Mouse (Mus musculus) heart, adult 18-20 months (tissue): ENCODE measurements around the gene Zxdc. TPM values are rescaled to one million over a fixed set of nuclear protein-coding genes. Genes with fewer than 3 reads are reported as not detected.

Source experiments
- DNase-seq, 2 experiments: peaks; one replicate each; pipeline ENCODE4 v3.0.0; 2021 to 2022; ENCODE audit warnings: mixed read lengths in 1 of 2
- long read RNA-seq, 2 experiments: library from polyadenylated mRNA; stranded (forward); transcript quantifications; one replicate each; pipeline ENCODE4 v2.0.0; 2021
- total RNA-seq, 2 experiments: library from RNA; stranded (reverse); gene quantifications; 2 replicates each; pipeline ENCODE4 v1.2.3; 2021

Zxdc gene
- total RNA-seq = 10 to 100 TPM; 14.0 to 14.3 TPM
- long read RNA-seq, experiment 1, full-length matches to known transcripts = 6 of 8 reads
- long read RNA-seq, experiment 1, partial matches to known transcripts = 0 of 8 reads
- long read RNA-seq, experiment 1, other reads (novel, unspliced or antisense) = 2 of 8 reads
- long read RNA-seq, experiment 2, full-length matches to known transcripts = 5 of 9 reads
- long read RNA-seq, experiment 2, partial matches to known transcripts = 0 of 9 reads
- long read RNA-seq, experiment 2, other reads (novel, unspliced or antisense) = 4 of 9 reads

DNA sequence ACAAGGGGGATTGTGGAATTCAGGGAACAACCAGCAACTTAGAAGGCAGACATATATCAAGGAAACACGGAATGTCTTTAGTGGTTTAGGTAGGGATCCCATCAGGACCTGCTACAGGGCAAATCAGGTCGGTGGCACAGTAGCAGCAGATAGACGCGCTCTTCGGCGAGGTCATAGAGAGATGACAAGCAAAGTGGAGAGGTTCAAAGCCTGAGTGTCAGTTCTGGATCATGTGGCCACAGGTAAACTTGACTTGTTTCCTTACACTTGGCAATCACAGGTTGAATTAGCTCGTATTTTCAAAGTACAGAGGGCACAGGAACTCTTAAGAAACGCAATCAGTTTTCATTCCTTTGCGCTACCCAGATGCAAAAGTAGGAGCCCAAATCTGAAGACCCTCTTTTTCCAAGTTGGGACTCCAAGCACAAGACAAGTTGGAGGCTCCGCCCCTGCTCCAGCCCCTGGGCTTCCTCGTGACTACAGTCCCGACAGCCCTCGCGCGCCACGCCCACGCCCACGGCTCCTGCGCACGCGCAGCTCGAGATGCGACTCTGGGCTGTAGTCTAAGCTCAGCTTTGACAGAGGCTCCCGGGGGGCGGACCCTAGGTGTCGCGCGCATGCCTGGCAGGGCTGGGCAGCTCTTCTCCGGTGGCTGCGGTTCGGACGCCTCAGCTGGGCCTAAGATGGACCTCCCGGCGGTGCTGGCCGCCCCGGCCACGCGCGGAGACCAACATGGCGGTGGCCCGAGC lies at the start of gene Zxdc:
Gene Zxdc, plus strand, starts transcription at position 517 of the 749 bp plus-strand sequence.
- DNase-seq = peak; percentile 100

- no peak for DNase-seq
Observed at GRCm38 (mm10) chr6:90320429-90320828, 48.9 kb upstream of the Zxdc start.

DNA sequence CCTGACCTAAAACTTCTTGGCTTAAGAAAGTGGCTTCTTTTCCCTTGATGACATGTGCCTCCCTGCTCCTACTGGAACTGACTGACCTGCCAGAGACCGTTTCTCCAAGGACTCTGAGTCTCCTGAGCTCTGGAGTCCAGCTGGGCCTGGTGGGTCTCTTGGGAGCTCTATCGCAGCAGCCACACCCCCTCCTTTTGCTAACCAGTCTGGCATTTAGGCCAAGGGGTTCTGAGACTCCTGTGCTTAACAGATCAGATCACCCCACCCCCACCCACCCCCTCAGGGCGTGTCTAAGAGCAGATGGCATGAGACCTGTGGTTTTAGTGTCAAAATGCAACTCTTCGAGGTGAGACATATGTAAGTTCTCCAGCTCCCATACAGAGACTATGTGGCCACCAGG lies 47.5 kb upstream of the Zxdc start:
- no peak for DNase-seq

DNA sequence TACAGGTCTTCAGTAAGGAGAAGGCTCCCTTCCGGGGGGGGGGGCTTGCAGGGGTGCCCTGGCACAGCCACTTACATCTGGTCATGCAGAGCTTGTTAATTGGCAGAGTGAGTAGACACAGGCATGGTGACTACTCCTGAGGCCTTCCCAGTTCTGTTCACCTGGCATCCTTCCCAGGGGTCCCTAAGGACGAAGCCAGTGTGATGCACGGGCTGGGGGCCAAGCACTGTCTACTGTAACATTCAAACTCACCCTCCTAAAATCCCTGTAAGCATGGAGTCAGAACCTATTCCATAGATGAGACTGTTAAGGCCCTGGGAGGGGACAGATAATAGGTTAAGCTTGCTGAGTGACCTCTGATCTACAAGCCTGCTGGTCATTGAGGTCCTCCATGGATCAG lies 45.3 kb upstream of the Zxdc start:
- DNase-seq = no peak

GRCm38 (mm10) chr6:90324463-90324862 lies 44.8 kb upstream of the Zxdc start:
- no peak for DNase-seq

GRCm38 (mm10) chr6:90324991-90325390 lies 44.3 kb upstream of the Zxdc start, which contains the start of gene Chst13:
Chst13 (minus strand) TSS chr6:90325185.
- DNase-seq = peak; percentile 28 to 29

GRCm38 (mm10) chr6:90327670-90328069 lies 41.6 kb upstream of the Zxdc start:
- DNase-seq = peak in 1 of 2 experiments; percentile 47

DNA sequence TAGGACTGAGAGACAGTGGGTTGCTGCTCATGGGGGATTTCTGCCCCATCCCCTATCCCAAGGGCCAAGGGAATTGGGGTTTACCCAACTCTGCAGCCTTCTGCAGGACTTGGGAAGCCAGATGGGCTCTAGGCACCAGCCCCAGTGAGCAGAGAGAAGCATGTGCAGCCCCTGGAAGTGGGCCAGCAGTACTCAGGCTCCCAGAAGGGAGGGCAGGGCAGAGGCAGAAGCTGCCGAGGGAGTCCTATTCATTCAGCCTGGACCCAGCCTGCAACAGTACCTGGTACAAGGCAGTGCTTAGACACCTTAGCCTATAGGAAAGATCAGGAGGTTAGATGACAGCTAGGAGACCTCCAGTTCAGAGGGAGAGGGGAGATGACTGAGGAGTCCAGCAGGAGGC lies 39.3 kb upstream of the Zxdc start:
- peak; percentile 68 to 69 for DNase-seq

GRCm38 (mm10) chr6:90332561-90333425 lies 36.5 kb upstream of the Zxdc start, which contains the start of gene Uroc1:
Uroc1 (plus strand) TSS chr6:90333284.
- no peak for DNase-seq

- DNase-seq = no peak
Observed at GRCm38 (mm10) chr6:90334244-90334643, 35.0 kb upstream of the Zxdc start.

DNA sequence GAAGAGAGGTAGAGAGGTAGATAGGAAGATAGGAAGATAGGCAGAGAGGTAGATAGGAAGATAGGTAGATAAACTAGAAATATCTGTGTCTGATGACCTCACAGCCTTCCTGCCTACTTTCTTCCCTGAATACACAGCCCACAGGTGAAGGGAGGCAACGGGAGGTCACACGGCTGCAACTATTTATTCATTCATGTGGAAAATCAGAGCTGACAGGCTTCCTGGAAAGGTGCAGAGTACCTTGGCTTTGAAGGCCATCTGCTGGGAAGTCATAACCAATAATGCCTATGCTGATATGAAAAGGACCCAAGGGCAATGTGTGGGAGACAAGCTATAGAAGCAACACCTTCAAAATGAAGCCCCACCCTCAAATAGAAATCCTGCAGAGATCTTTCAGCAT lies 26.9 kb upstream of the Zxdc start:
- DNase-seq = no peak

- DNase-seq = no peak
Observed at GRCm38 (mm10) chr6:90347183-90347582, 22.1 kb upstream of the Zxdc start.

GRCm38 (mm10) chr6:90348500-90348899 lies 20.8 kb upstream of the Zxdc start:
- DNase-seq = no peak

DNA sequence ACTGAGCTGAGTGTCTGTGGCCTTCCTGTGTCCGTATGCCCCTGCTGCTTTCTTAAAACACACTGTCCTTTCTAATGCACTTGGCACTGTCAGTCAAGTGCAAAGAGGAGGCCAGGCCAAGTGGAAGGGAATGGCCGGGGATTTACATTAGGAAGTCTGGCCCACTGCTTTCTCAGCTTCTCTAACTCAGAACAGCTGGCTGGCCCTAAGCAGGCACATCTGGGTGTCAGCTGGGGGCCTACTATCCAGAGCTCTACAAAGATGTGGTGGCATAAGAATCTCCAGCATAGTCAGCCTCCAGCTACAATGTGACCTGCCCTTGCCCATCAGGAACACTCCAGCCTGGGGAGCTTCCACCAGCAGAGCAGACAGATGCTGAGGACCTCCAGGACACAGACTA lies 19.3 kb upstream of the Zxdc start:
- no peak for DNase-seq

GRCm38 (mm10) chr6:90358142-90358541 lies 11.2 kb upstream of the Zxdc start:
- no peak for DNase-seq

DNA sequence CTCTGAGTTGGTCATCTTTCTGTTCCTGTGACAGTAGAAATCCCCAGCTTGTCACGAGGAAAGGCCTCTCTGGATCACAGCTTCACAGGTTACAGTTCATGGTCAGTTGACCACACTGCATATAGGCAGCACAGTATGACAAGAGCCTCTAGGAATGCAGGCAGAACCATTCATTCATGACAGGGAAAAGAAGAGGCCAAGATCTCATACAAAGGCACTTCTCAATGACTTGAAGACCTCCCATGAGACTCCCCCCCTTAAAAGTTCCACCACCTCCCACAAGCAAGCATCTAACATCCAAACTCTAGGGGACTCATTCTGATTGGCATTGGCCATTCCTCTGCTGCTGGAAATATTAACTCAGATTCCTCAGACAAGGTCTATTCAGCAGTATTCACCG lies 9.8 kb upstream of the Zxdc start:
- DNase-seq = no peak

- DNase-seq = peak; percentile 77 to 84
Observed at GRCm38 (mm10) chr6:90360024-90360781, 9.1 kb upstream of the Zxdc start.

GRCm38 (mm10) chr6:90360922-90361614 lies 8.2 kb upstream of the Zxdc start:
- DNase-seq = no peak

DNA sequence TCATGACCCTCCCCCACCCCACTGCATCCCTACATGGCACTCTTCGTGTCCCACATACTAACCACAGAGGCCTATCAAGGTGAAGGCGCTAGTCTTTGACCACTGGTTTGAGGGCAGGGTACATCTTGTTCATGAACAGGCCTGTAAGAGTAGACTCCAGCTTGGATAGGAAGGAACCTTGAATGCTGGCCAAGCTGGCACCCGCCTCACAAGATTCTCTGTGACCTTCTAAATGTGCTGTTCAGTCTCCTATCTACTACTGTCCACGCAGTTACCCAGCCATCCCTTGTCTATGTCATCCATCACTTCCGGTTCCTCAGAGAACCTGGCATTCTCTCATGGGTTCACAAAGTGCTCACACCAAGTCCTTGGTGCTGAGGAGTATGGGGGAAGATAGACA lies 6.0 kb upstream of the Zxdc start:
- DNase-seq = no peak

DNA sequence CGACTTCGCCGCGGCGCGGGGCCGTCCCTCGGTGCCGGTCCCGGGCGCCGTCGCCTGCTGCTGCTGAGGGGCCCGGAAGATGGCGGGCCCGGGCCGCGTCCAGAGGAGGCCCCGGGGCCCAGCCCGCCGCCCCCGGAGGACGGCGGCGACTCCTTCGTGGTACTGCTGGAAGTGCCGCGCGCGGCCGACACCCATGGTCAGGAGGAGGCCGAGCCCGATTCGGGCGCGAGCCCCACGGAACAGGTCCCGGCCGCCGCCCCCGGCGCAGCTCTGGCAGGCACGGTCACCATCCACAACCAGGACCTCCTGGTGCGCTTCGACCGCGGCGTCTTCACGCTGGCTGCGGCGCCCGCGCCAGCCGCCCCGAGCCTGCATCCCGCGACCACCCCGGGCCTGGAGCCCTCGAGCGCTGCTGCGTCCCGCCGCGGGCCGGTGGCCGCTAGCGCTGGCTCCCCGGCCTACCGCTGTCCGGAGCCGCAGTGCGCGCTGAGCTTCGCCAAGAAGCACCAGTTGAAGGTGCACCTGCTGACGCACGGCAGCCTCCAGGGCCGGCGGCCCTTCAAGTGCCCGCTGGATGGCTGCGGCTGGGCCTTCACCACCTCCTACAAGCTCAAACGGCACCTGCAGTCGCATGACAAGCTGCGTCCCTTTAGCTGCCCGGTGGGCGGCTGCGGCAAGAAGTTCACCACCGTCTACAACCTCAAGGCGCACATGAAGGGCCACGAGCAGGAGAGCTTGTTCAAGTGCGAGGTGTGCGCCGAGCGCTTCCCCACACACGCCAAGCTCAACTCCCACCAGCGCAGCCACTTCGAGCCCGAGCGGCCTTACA lies 647 bp downstream of the Zxdc start:
- peak in 1 of 2 experiments; percentile 38 for DNase-seq
